Mouse (Mus musculus): ENCODE measurements at regions not wholly inside any gene's neighbourhood (a gene's known extent, or its start where the extent isn't known, plus 50 kb on each side); places are given as distances from the start of the nearest gene placed in this dataset.
A peak's percentile ranks its signal among the peaks of the same experiment; 100 is the strongest.
"Not testable (repeated sequence)": the region's sequence is repeated elsewhere in the genome, so short reads cannot be mapped to it uniquely, and the experiment has no call there.

- no peak for DNase-seq (ENCODE audit: extremely low spot score, low read depth, low spot score)
These were observed 1386.6 kb upstream of the 1700008P02Rik start for GRCm38 (mm10) chr3:8006708-8007395.

GRCm38 (mm10) chr3:8006273-8006672 lies 1386.0 kb upstream of the 1700008P02Rik start:
- DNase-seq (ENCODE audit: extremely low spot score, low read depth, low spot score) = no peak

GRCm38 (mm10) chr3:8005684-8006083 lies 1385.4 kb upstream of the 1700008P02Rik start:
- not testable (repeated sequence) for DNase-seq (ENCODE audit: extremely low spot score, low read depth, low spot score)

- no peak for DNase-seq (ENCODE audit: extremely low spot score, low read depth, low spot score)
These were observed 1384.0 kb upstream of the 1700008P02Rik start for GRCm38 (mm10) chr3:8004271-8004670.

- no peak for DNase-seq (ENCODE audit: extremely low spot score, low read depth, low spot score)
These were observed 1380.8 kb upstream of the 1700008P02Rik start for GRCm38 (mm10) chr3:8001027-8001426.

GRCm38 (mm10) chr3:7992322-7992721 lies 1372.1 kb upstream of the 1700008P02Rik start:
- DNase-seq (ENCODE audit: extremely low spot score, low read depth, low spot score) = no peak

GRCm38 (mm10) chr3:7973287-7973686 lies 1353.0 kb upstream of the 1700008P02Rik start:
- DNase-seq (ENCODE audit: extremely low spot score, low read depth, low spot score) = no peak

GRCm38 (mm10) chr3:7953911-7954310 lies 1333.7 kb upstream of the 1700008P02Rik start:
- no peak for DNase-seq (ENCODE audit: extremely low spot score, low read depth, low spot score)

- peak; percentile 92 for DNase-seq (ENCODE audit: extremely low spot score, low read depth, low spot score)
These were observed 1323.6 kb upstream of the 1700008P02Rik start for GRCm38 (mm10) chr3:7943646-7944381.
